Mouse (Mus musculus) neural tube, embryonic 14.5 days (tissue): ENCODE data around the gene Pfdn4. TPM values are rescaled to one million over a fixed set of nuclear protein-coding genes. Genes with fewer than 3 reads are reported as not detected.
"Not testable (repeated sequence)": the region's sequence is repeated elsewhere in the genome, so short reads cannot be mapped to it uniquely, and the experiment has no call there.

Experiments used
- ATAC-seq: fragments of 200-750 bp; cut with Nextera tagmentation; 2 replicates; pipeline ENCODE4 v1.8.0; 2017; ENCODE audit warnings: low read depth, mild to moderate bottlenecking, moderate TSS enrichment, moderate library complexity
- H3K27ac ChIP-seq: fragments of 300-500 bp; sonication (generic); 2 replicates; pipeline ENCODE4 v1.5.1; 2014; ENCODE audit warnings: low read depth, mild to moderate bottlenecking, control low read depth, low read length, moderate library complexity, mixed read lengths
- H3K27me3 ChIP-seq: fragments of 300-500 bp; sonication (generic); 2 replicates; pipeline ENCODE4 v1.6.1; 2014; ENCODE audit warnings: low read length; ENCODE audit not compliant: control insufficient read depth, insufficient read depth
- H3K36me3 ChIP-seq: fragments of 300-500 bp; sonication (generic); 2 replicates; pipeline ENCODE4 v1.6.1; 2014; ENCODE audit warnings: low read length, mixed read lengths; ENCODE audit not compliant: control insufficient read depth, insufficient read depth
- H3K4me1 ChIP-seq: fragments of 300-500 bp; sonication (generic); 2 replicates; pipeline ENCODE4 v1.6.1; 2014; ENCODE audit warnings: low read length; ENCODE audit not compliant: control insufficient read depth, insufficient read depth
- H3K4me2 ChIP-seq: fragments of 300-500 bp; sonication (generic); 2 replicates; pipeline ENCODE4 v1.6.1; 2014; ENCODE audit warnings: mild to moderate bottlenecking, low read depth, low read length, control low read depth
- H3K4me3 ChIP-seq: fragments of 300-500 bp; sonication (generic); 2 replicates; pipeline ENCODE4 v1.5.1; 2014; ENCODE audit warnings: low read depth, low read length, control low read depth, mixed read lengths
- H3K9ac ChIP-seq: fragments of 300-500 bp; sonication (generic); replicated peaks from 2 replicates; pipeline ENCODE4 v1.6.1; 2014; ENCODE audit warnings: low read depth, mild to moderate bottlenecking, control low read depth, low read length, mixed read lengths
- H3K9me3 ChIP-seq: fragments of 300-500 bp; sonication (generic); 2 replicates; pipeline ENCODE4 v1.6.1; 2016; ENCODE audit warnings: low read length; ENCODE audit not compliant: control insufficient read depth
- WGBS: fragments of 180-500 bp; shearing (Covaris S2); extraction: QIAGEN DNeasy Blood & Tissue Kit; methylation state at CpG from one replicate; pipeline ENCODE4 v1.1.7; 2014; 5-methylcytosine and 5-hydroxymethylcytosine counted together
- polyA plus RNA-seq: library from polyadenylated mRNA; unstranded; fragments of >200 nt; fragmentation: Nextera tagmentation; extraction: Ambion mirVana; gene quantifications from 2 replicates; pipeline ENCODE4 v1.2.1, GENCODE M21; 2014

Gene Pfdn4
- polyA plus RNA-seq, result 159 and 161 TPM in 2 replicates

DNA sequence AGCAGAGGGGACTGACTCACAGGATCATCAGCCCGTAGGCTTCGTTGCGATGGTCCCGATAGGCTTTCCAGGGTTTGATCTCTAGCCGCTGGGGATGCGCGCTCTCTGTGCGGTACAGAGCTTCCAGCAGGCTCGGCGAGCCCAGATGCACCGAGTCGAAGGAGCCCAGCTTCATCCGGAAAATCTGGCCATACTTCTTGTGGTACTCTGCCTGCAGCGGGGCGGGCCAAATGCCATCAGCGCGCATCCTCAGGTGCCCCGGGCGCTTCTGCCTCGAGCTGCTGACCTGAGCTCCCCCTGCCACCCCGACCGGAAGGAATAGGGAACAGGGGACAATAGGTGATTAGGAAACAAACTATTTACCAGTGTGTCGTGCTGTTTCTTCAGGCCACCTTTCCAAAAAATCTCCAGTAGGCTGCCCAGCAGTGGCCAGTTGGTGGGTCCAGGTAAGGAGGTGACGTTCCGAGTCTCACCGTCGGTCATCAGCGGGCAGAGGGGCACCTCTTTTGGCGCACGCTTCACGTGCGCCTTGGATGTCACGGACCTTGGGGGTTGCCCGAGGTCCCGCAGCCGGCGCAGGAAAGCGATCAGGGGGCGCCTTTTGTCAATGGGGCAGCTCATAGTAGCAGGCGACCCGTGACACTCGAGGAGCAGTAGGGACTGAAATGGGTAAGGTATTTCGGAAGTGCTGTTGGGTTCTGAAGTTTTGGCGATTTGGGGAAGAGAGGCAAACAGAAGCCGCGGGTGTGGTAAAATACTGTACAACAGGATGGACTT, at the start of gene Pfdn4:
Gene Pfdn4, plus strand, starts transcription at position 275 of the 777 bp plus-strand sequence.
- no peak for ATAC-seq
- Histone ChIP-seq H3K4me1 (peaks cover 8% of the 10 kb centered on the region; the same call in 1 of the 2 replicates), H3K4me2 (peak within 1 kb of the TSS; percentile 38), H3K27me3 (peaks cover 30% of the 10 kb centered on the region), H3K36me3 (no peaks in the 10 kb centered on the region), H3K4me3 (peak within 1 kb of the TSS; percentile 10; the same call in 1 of the 2 replicates), H3K27ac (no peak within 1 kb of the TSS), H3K9ac (no peak within 1 kb of the TSS), H3K9me3 (no peaks in the 10 kb centered on the region)
- WGBS, result under 1% methylated on average over 46 of the region's 46 CpGs

DNA sequence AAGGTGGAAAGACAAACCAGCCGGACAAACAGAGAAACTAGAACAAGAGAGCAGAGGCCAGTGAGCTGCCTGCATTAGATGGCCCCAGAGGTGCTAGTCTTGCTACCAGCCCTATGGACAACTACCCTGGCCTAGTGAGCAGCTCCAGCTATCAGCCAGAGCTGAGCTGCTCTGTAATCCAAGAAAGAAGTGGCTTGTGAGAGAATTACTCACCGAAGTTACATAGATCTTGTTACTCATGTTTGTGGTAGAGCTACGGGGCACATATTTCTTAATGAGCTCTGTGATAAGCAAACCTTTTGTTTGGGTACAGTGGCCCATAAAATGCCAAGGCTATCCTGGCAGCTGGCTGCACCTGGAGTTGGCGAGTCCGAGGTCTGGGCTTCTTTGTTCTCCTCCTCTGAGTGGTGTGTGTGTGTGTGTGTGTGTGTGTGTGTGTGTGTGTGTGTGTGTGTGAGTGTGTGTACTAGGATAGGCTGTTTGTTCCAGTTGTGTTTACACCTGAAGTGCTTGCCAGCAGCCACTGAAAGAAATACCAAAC, 49.3 kb upstream of the Pfdn4 start:
- Histone ChIP-seq H3K4me3 (no peak overlapping the region), H3K27ac (no peak overlapping the region), H3K9ac (no peak overlapping the region), H3K9me3 (no peaks in the 10 kb centered on the region), H3K4me2 (no peak overlapping the region), H3K4me1 (no peaks in the 10 kb centered on the region), H3K27me3 (no peaks in the 10 kb centered on the region), H3K36me3 (no peaks in the 10 kb centered on the region)
- 62% methylated on average over 5 of the region's 5 CpGs for WGBS
- ATAC-seq, result no peak

DNA sequence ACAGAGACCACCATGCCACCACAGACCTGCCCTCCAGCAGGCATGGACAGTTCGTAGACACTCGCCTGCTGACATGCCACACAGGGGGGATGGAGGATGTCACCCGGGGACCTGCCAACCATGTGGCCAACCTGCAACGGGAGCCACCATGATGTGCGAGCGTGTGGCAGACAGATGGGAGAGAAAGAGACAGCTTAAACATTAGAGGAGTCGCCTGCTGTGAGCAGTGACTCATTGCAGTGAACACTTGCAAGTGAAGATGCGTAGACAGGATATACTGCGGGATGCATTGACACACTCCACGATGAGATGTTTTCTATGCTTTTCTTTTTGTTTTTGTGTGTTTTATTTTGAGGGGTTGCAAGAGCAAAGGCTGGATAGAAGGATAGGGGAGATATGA, 48.6 kb upstream of the Pfdn4 start:
- H3K36me3 ChIP-seq, result no peaks in the 10 kb centered on the region
- no peaks in the 10 kb centered on the region for H3K27me3 ChIP-seq
- no peaks in the 10 kb centered on the region for H3K9me3 ChIP-seq
- no peak for ATAC-seq
- 62% methylated on average over 10 of the region's 10 CpGs for WGBS
- peak overlapping the region; percentile 46; the same call in 1 of the 2 replicates for H3K27ac ChIP-seq
- no peak overlapping the region for H3K4me3 ChIP-seq
- H3K9ac ChIP-seq, result no peak overlapping the region
- H3K4me2 ChIP-seq, result no peak overlapping the region
- H3K4me1 ChIP-seq, result no peaks in the 10 kb centered on the region

DNA sequence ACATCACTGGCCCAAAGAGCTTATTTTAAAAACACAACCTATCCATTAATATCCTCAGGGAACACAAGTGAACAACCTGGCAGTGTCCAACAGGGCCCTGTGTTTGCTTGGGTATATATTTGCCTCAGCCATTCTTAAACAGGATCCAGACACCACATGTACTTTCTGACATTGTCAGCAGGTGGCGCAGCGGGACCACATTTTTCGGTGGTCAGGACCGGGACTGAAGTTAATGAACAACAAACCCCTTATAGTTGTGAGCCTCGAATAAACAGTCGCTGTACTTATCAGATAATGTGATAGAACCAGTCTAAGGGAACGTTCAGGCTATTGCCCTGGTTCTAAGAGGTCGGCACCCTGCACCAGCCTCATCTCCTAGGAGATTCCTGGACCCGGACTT, 45.3 kb upstream of the Pfdn4 start:
- Histone ChIP-seq H3K9ac (no peak overlapping the region), H3K27me3 (no peaks in the 10 kb centered on the region), H3K9me3 (no peaks in the 10 kb centered on the region), H3K4me3 (no peak overlapping the region), H3K4me1 (no peaks in the 10 kb centered on the region), H3K4me2 (no peak overlapping the region), H3K36me3 (no peaks in the 10 kb centered on the region), H3K27ac (no peak overlapping the region)
- 10% methylated on average over 9 of the region's 9 CpGs for WGBS
- 0 out of 2 replicates have a peak, but pooled peaks have one; percentile 34 for ATAC-seq

DNA sequence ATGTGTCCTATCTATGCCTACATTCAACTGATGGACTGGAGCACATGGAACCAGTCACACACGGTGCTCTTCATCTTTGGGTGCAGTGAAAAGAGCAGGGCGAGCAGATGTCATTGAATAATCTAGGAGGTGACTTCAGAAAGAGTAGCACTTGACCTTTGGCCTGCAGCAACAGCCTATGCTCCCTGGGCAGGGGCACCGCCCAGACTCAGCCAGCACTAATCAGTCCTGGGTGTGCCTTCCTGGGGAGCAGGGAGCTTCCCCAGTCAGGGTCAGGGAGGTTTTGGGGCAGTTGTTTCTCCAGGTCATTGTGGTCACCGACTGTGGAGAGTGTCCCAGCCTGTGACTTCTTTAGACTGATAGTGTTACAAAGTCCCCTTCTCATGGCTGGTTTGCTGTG, 42.4 kb upstream of the Pfdn4 start:
- H3K27me3 ChIP-seq, H3K9ac ChIP-seq, H3K4me1 ChIP-seq, H3K9me3 ChIP-seq, H3K27ac ChIP-seq, H3K36me3 ChIP-seq, ATAC-seq, H3K4me2 ChIP-seq, H3K4me3 ChIP-seq: not testable (repeated sequence)
- 59% methylated on average over 3 of the region's 4 CpGs for WGBS

DNA sequence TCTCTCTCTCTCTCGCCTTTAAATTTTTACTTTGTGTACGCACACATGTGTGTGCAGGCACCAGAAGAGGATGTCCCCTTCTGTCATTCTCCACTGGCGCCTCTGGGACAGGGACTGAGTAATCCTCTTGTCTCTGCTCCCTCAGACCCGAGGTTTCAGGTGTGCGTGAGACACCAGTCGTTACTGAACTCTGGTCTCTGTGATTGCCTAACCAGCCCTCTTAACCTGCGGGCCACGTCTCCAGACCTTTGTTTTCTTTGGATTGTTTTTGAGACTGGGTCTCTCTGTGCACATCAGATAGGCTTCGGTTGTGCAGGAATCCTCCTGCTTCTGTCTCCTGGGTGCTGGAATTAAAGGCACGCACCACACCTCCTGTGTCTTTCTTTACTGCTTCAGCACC, 37.0 kb upstream of the Pfdn4 start:
- no peak overlapping the region for H3K9ac ChIP-seq
- no peak for ATAC-seq
- H3K4me1 ChIP-seq, result no peaks in the 10 kb centered on the region
- no peaks in the 10 kb centered on the region for H3K9me3 ChIP-seq
- no peaks in the 10 kb centered on the region for H3K27me3 ChIP-seq
- H3K27ac ChIP-seq, result no peak overlapping the region
- H3K4me2 ChIP-seq, result no peak overlapping the region
- H3K36me3 ChIP-seq, result no peaks in the 10 kb centered on the region
- no peak overlapping the region for H3K4me3 ChIP-seq
- WGBS, result 76% methylated on average over 10 of the region's 10 CpGs

DNA sequence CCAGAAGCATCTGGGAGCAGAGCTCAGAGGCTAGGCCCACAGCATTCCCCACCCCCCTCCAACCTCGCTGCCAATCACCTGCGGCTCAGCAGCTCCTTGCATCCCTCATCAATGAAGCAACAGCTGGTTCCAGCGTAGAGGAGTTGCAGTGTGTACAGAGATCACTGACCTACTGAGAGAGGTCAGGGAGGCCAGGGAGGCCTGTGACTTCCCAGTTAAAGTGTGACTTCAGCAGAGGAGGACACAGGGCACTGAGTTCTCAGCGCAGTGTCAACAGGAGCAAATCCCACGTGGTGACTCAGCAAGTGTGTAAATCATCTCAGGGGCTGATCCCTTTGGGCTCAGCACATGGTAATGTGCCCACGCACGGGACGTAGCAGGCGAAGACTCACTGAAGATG, 36.4 kb upstream of the Pfdn4 start:
- H3K4me1 ChIP-seq, result no peaks in the 10 kb centered on the region
- H3K9me3 ChIP-seq, result no peaks in the 10 kb centered on the region
- H3K27me3 ChIP-seq, result no peaks in the 10 kb centered on the region
- H3K27ac ChIP-seq, result no peak overlapping the region
- no peak overlapping the region for H3K4me3 ChIP-seq
- H3K4me2 ChIP-seq, result no peak overlapping the region
- WGBS, result 20% methylated on average over 9 of the region's 9 CpGs
- H3K36me3 ChIP-seq, result no peaks in the 10 kb centered on the region
- H3K9ac ChIP-seq, result no peak overlapping the region
- no peak for ATAC-seq

DNA sequence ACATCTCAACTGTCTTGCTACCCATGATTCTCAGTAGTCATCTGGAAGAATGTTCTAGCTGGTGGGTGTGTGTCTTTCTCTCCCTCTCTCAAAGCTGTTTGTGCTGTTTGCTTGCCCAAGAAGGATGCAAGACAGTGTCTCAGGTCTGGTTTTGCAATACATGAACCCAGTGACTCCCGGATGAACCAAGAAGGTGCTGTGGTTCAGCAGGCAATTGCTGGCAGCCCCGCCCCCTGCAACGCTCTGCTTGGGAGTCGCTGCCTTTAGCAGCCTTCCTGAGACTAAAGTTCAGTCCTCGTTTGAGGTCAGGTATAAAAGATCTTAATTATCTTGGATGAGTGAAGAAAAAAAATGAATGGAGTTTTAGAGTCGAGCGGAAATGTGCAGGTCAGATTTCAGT, 34.6 kb upstream of the Pfdn4 start:
- Histone ChIP-seq H3K27me3 (no peaks in the 10 kb centered on the region), H3K9me3 (no peaks in the 10 kb centered on the region), H3K27ac (no peak overlapping the region), H3K9ac (no peak overlapping the region), H3K4me1 (no peaks in the 10 kb centered on the region), H3K4me2 (no peak overlapping the region), H3K4me3 (no peak overlapping the region), H3K36me3 (no peaks in the 10 kb centered on the region)
- no peak for ATAC-seq
- WGBS, result 61% methylated on average over 7 of the region's 7 CpGs

DNA sequence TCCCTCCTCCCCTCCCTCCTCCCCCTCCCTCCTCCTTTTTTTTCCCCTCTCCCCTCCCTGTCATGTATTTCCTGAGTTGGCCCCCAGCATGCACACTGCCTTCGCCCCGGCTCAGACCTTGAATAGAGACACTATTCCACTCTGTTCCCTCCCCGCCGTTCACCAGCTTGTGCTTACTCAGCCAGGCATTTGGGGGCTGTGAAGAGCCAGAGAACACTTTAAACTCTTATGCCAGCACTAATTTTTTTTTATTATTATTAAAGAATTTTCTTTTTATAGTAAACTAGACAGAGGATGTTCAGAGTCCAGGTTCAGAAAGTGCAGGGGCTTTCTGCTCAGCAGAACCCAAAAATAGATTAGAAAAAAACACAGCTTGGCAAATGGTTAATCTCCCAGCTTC, 31.4 kb upstream of the Pfdn4 start:
- H3K27ac ChIP-seq, result no peak overlapping the region
- no peak overlapping the region for H3K9ac ChIP-seq
- H3K27me3 ChIP-seq, result no peaks in the 10 kb centered on the region
- no peaks in the 10 kb centered on the region for H3K36me3 ChIP-seq
- no peak overlapping the region for H3K4me3 ChIP-seq
- no peaks in the 10 kb centered on the region for H3K9me3 ChIP-seq
- no peak for ATAC-seq
- no peak overlapping the region for H3K4me2 ChIP-seq
- H3K4me1 ChIP-seq, result no peaks in the 10 kb centered on the region
- 69% methylated on average over 2 of the region's 4 CpGs for WGBS
